Mouse (Mus musculus) gastrocnemius, postnatal 36 days (tissue): Measurements from ENCODE around the gene Jmy. TPM values are rescaled to one million over a fixed set of nuclear protein-coding genes. Genes with fewer than 3 reads are reported as not detected.

Experiments
- DNase-seq, 2 experiments: peaks; one replicate each; pipeline ENCODE4 v3.0.0; 2022
- intact Hi-C: fragments of 180-260 bp; cut with DNase I; formaldehyde crosslinking; loops from one replicate; pipeline ENCODE4 v1.15.1; 2025
- total RNA-seq, 2 experiments: library from RNA; stranded (reverse); gene quantifications; 2 replicates each; pipeline ENCODE4 v1.2.3; 2021

The Jmy gene
- total RNA-seq, 2 experiments from 2014 or later = 23.5 to 26.7 TPM

DNA sequence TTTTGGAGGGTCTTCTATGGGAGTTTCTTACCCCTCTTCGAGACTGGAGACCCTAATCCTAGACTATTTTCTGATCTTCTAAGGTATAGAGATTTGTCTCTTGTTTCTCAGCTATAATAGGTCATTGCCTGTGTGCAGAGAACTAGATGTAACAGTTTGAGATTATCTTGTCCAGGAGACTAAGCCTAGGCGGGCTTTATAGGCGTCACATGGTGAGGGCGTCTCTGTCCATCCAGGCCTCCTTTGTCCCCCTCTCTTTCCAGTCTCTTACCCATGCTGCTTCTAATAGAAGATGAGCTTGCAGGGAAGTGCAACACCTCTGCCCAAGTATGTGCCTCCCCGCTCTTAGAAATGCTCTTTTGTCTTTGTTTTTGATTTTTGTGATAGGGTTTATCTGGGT lies 116.5 kb downstream of the Jmy start:
- intact Hi-C loops = no loop called here
- no peak for DNase-seq

DNA sequence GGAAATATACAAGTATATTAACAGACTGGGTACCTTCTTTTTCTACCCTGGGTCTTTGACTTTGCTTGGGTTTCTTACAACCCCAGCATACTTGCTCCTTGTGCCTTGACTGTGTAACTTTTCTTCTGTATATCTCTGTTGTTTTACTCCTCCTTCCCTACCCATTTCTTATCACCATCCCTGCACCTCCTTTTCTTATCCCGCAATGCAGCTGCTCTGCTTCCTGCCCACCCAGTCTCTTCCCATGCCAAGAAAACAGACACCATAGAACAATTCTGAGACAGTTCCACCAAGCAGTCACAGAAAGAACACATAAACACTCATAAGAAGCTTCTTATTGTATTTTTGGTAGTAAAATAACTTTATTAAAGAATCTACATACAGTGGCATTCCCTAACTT lies 118.3 kb downstream of the Jmy start:
- no peak for DNase-seq
- intact Hi-C loops = no loop called here

DNA sequence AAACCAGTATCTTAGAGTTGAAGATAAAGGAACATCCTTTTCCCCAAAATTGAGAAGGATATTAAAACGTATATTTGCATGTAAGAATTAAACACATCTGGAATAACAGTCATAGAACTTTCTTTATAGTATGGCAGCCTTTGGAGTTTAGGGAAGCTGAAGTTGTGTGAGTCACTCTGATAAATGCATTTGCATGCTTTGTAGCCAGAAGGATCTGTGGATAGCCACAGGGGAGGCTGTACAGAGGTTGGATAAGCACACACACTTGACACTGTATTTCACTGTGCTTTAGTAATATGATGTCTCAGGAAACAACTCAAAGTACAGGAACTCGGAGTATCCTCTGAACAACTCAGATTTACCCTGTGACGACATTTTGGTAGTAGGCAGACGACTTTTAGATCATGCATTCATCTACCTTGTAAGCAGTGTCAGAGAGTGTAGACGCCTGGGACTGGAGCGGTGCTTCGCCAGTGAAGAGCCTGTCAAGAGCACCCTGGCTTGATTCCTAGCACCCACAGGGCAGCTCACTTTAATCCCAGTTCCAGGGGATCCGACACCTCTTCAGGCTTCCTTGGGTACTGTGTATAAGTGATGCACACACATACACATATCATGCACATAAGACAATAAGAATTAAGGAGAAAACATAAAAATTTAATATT lies 119.1 kb downstream of the Jmy start:
- intact Hi-C loops = no loop called here
- no peak for DNase-seq

Other genes with a start within 250 kb of the Jmy start
- 100 to 1,000 TPM in 1 of 2 experiments, 10 to 100 TPM in 1; 86.4 to 108 TPM for gene Homer1, start 200.2 kb downstream of the Jmy start, total RNA-seq
- gene Bhmt, start 138.2 kb upstream of the Jmy start, total RNA-seq = not detected
- gene Bhmt2, start 174.5 kb upstream of the Jmy start, total RNA-seq = not detected
- gene Dmgdh, start 174.6 kb upstream of the Jmy start, total RNA-seq = not detected